ENCODE assay signal across 8 mouse cellular contexts in the genomic region with DNA sequence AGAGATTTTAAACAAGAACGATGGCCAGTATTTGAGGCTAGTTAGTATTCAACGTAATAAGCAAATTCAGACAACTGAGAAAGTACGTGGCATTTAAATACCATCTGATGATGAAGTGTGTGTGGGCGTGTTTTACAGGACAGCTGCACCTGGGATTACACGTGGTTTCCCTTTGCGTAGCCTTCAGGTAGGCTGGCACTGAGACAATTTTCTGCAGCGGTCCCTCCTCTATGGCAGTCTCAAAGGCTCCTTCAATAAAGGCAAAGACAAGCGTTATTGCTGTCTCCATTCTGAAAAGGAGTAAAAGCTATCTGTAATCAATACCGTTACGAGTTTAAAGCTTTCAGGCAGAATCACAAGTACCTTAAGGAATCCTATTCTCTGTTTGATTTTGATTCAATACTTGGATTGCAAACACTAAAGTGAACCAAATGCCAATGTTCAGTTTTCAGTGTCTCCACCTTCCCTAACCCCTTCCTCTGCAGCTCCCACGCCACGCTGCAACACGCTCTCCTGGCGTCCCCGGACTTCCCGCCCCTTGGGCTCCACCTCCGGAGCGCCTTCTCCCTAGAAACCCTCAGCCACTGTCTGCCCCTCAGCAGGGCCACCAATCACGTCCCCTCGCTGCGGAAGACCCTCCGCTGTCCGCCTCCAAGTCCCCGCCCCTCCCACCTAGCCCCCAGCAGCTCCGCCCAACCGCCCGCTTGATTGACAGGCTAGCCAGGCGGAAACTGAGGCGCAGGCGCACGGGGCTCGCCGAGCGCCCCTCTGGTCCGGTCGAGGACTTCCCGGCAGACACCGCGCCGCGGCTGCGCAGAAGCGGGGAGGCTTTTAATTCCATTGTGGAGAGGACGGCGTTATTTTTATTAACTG. TPM values are rescaled to one million over a fixed set of nuclear protein-coding genes. Genes with fewer than 3 reads are reported as not detected.
DNase-seq lines count a peak whose midpoint lies in the region; ATAC-seq and TF ChIP-seq lines count a peak whose summit lies in the region.

A gene (plus strand): TSS at position 756 of the 873 bp plus-strand sequence.

- TF ChIP-seq EP300 in CH12.LX (IDR thresholded peaks at IDR 0.05; ENCODE audit: low read length) = peak; percentile 42; the same call in 1 of the 2 replicates

- H3K9ac ChIP-seq in CH12.LX (ENCODE audit: insufficient read depth, low read depth) = peak within 1 kb of the TSS; percentile 97
- peak within 1 kb of the TSS; percentile 96 for H3K9ac ChIP-seq in forebrain, embryonic 11.5 days (ENCODE audit: low read length)
- H3K9ac ChIP-seq in heart, embryonic 16.5 days (ENCODE audit: low read length) = peak within 1 kb of the TSS; percentile 96
- peak within 1 kb of the TSS; percentile 87 for H3K9ac ChIP-seq in liver, embryonic 15.5 days
- peak within 1 kb of the TSS; percentile 94 for H3K9ac ChIP-seq in neural tube, embryonic 12.5 days

- 2% methylated on average over 45 of the region's 45 CpGs for WGBS in forebrain, embryonic 11.5 days
- 1% methylated on average over 45 of the region's 45 CpGs for WGBS in heart, embryonic 16.5 days
- WGBS in liver, embryonic 15.5 days (ENCODE audit: insufficient replicate concordance) = under 1% methylated on average over 45 of the region's 45 CpGs
- 2% methylated on average over 45 of the region's 45 CpGs for WGBS in neural tube, embryonic 12.5 days

- in situ Hi-C loops in CH12.LX (cut with MboI; ENCODE audit: low pct_ligation_motif_present, low pct_unique_long_range_greater_than_20kb, low sequenced_read_pairs) = no loop called here

- peak within 1 kb of the TSS; percentile 95 for H3K4me2 ChIP-seq in CH12.LX (ENCODE audit: insufficient read depth, low read depth, poor library complexity, severe bottlenecking)
- H3K4me2 ChIP-seq in forebrain, embryonic 11.5 days (ENCODE audit: low read depth, low read length, severe bottlenecking) = peak within 1 kb of the TSS; percentile 78
- peak within 1 kb of the TSS; percentile 94 for H3K4me2 ChIP-seq in heart, embryonic 16.5 days (ENCODE audit: low read depth, low read length)
- H3K4me2 ChIP-seq in liver, embryonic 15.5 days = peak within 1 kb of the TSS; percentile 95
- peak within 1 kb of the TSS; percentile 86 for H3K4me2 ChIP-seq in neural tube, embryonic 12.5 days (replicated peaks)

- peaks cover 0 to 22% of the 10 kb centered on the region in 2 experiments; a peak in 2 of 4 replicates for H3K4me1 ChIP-seq in CH12.LX (ENCODE audit: control insufficient read depth in 1 of 2, insufficient read depth in 2 of 2)
- H3K4me1 ChIP-seq in forebrain, embryonic 11.5 days (replicated peaks; ENCODE audit: control insufficient read depth, insufficient read depth, low read length) = peaks cover 3% of the 10 kb centered on the region; the same call in 1 of the 2 replicates
- peaks cover 33% of the 10 kb centered on the region for H3K4me1 ChIP-seq in heart, embryonic 16.5 days (ENCODE audit: control insufficient read depth, insufficient read depth, low read length)
- H3K4me1 ChIP-seq in liver, embryonic 15.5 days (replicated peaks) = peaks cover 33% of the 10 kb centered on the region
- H3K4me1 ChIP-seq in neural tube, embryonic 12.5 days = peaks cover 33% of the 10 kb centered on the region

- no peaks in the 10 kb centered on the region for H3K27me3 ChIP-seq in CH12.LX (replicated peaks)
- no peaks in the 10 kb centered on the region for H3K27me3 ChIP-seq in forebrain, embryonic 11.5 days (ENCODE audit: control insufficient read depth, insufficient read depth, low read length)
- no peaks in the 10 kb centered on the region for H3K27me3 ChIP-seq in heart, embryonic 16.5 days (ENCODE audit: control insufficient read depth, insufficient read depth, low read length)
- H3K27me3 ChIP-seq in liver, embryonic 15.5 days = no peaks in the 10 kb centered on the region
- no peaks in the 10 kb centered on the region for H3K27me3 ChIP-seq in neural tube, embryonic 12.5 days (replicated peaks)

- no peak for TF ChIP-seq CTCF in CH12.LX (conservative IDR thresholded peaks at IDR 0.05 in 1 of 2, IDR thresholded peaks at IDR 0.05 in 1 of 2; ENCODE audit: low read depth in 2 of 2, low read length in 2 of 2)

- peak within 1 kb of the TSS; percentile 58 to 88 (median 81) for H3K4me3 ChIP-seq in CH12.LX (replicated peaks in 1 of 3; ENCODE audit: low read depth in 2 of 3, low read length in 2 of 3, poor library complexity in 1 of 3)
- peak within 1 kb of the TSS; percentile 93 for H3K4me3 ChIP-seq in forebrain, embryonic 11.5 days (ENCODE audit: low read depth, low read length)
- peak within 1 kb of the TSS; percentile 89 for H3K4me3 ChIP-seq in heart, embryonic 16.5 days (ENCODE audit: low read length)
- peak within 1 kb of the TSS; percentile 92 for H3K4me3 ChIP-seq in liver, embryonic 15.5 days (replicated peaks)
- H3K4me3 ChIP-seq in neural tube, embryonic 12.5 days = peak within 1 kb of the TSS; percentile 98

- peak; percentile 95 for DNase-seq in CH12.LX (ENCODE audit: extremely low read depth)
- peak; percentile 80 for DNase-seq in c-Kit-positive CD71-positive TER-119-negative erythroid progenitor cells, embryonic 14.5 days (ENCODE audit: low read depth)
- DNase-seq in forebrain, embryonic 11.5 days (ENCODE audit: low spot score) = peak; percentile 99
- DNase-seq in kidney, postnatal 36 days = peak; percentile 96 to 98
- DNase-seq in telencephalon, adult 2 months (ENCODE audit: low read depth, low spot score) = peak; percentile 95

- peak; percentile 82 for TF ChIP-seq POLR2A in CH12.LX (IDR thresholded peaks at IDR 0.05; ENCODE audit: low read depth, low read length)

- H3K36me3 ChIP-seq in CH12.LX (replicated peaks in 1 of 2; ENCODE audit: control insufficient read depth in 1 of 2, insufficient read depth in 1 of 2, low read length in 1 of 2) = peaks cover 18 to 27% of the 10 kb centered on the region in 2 experiments
- peaks cover 16% of the 10 kb centered on the region; the same call in 1 of the 2 replicates for H3K36me3 ChIP-seq in forebrain, embryonic 11.5 days (ENCODE audit: control insufficient read depth, insufficient read depth, low read length)
- H3K36me3 ChIP-seq in heart, embryonic 16.5 days (ENCODE audit: control insufficient read depth, insufficient read depth) = peaks cover 13% of the 10 kb centered on the region
- peaks cover 17% of the 10 kb centered on the region; the same call in 1 of the 2 replicates for H3K36me3 ChIP-seq in liver, embryonic 15.5 days (replicated peaks)
- peaks cover 20% of the 10 kb centered on the region for H3K36me3 ChIP-seq in neural tube, embryonic 12.5 days

- dilution Hi-C loops in CH12.LX (cut with MboI; ENCODE audit: extremely low pct_ligation_motif_present, extremely low pct_unique_long_range_greater_than_20kb, low sequenced_read_pairs) = no loop called here

- ATAC-seq in forebrain, embryonic 11.5 days (replicated peaks; ENCODE audit: low FRiP score) = peak; percentile 98
- peak; percentile 99 for ATAC-seq in heart, embryonic 16.5 days (replicated peaks; ENCODE audit: extremely low read depth, insufficient read depth, low FRiP score)
- peak; percentile 92 for ATAC-seq in liver, embryonic 15.5 days (ENCODE audit: insufficient read depth)
- peak; percentile 99 for ATAC-seq in neural tube, embryonic 12.5 days (ENCODE audit: low FRiP score, low read depth)

- no peaks in the 10 kb centered on the region for H3K9me3 ChIP-seq in CH12.LX (replicated peaks; ENCODE audit: low read length)
- no peaks in the 10 kb centered on the region for H3K9me3 ChIP-seq in forebrain, embryonic 11.5 days (ENCODE audit: control insufficient read depth, low read length)
- H3K9me3 ChIP-seq in heart, embryonic 16.5 days (replicated peaks; ENCODE audit: control insufficient read depth, low read length) = no peaks in the 10 kb centered on the region
- H3K9me3 ChIP-seq in liver, embryonic 15.5 days (replicated peaks) = no peaks in the 10 kb centered on the region
- H3K9me3 ChIP-seq in neural tube, embryonic 12.5 days = no peaks in the 10 kb centered on the region

- H3K79me2 ChIP-seq in CH12.LX (replicated peaks; ENCODE audit: control insufficient read depth, extremely low read depth, insufficient read depth, poor library complexity, severe bottlenecking) = peaks cover 40% of the 10 kb centered on the region

- H3K27ac ChIP-seq in CH12.LX (ENCODE audit: insufficient read depth, low read depth) = peak within 1 kb of the TSS; percentile 56
- H3K27ac ChIP-seq in forebrain, embryonic 11.5 days (ENCODE audit: low read depth, low read length) = peak within 1 kb of the TSS; percentile 68
- peak within 1 kb of the TSS; percentile 94 for H3K27ac ChIP-seq in heart, embryonic 16.5 days (ENCODE audit: low read length)
- peak within 1 kb of the TSS; percentile 74 for H3K27ac ChIP-seq in liver, embryonic 15.5 days (replicated peaks)
- H3K27ac ChIP-seq in neural tube, embryonic 12.5 days = peak within 1 kb of the TSS; percentile 85

- no peak for TF ChIP-seq RAD21 in CH12.LX (IDR thresholded peaks at IDR 0.05; ENCODE audit: low read depth, low read length)

TF ChIP-seq in CH12.LX, 34 proteins besides CTCF, POLR2A, EP300 and RAD21 (continues in another document):
- TF ChIP-seq MXI1 (IDR thresholded peaks at IDR 0.05; ENCODE audit: low read depth, low read length) (peak; percentile 99), JUND (conservative IDR thresholded peaks at IDR 0.05; ENCODE audit: low read depth, low read length) (no peak), ZNF384 (IDR thresholded peaks at IDR 0.05; ENCODE audit: low read depth, low read length) (no peak), NELFE (IDR thresholded peaks at IDR 0.05; ENCODE audit: low read depth, low read length) (0 out of 2 replicates have a peak, but pooled peaks have one; percentile 61), ELF1 (IDR thresholded peaks at IDR 0.05; ENCODE audit: low read depth, low read length) (peak; percentile 63), IRF4 (IDR thresholded peaks at IDR 0.05; ENCODE audit: low read depth, low read length) (peak; percentile 31; the same call in 1 of the 2 replicates), ZC3H11A (IDR thresholded peaks at IDR 0.05; ENCODE audit: low read depth, low read length) (no peak), CHD2 (IDR thresholded peaks at IDR 0.05; ENCODE audit: low read length) (no peak), MAFK (IDR thresholded peaks at IDR 0.05; ENCODE audit: insufficient replicate concordance, low read length) (no peak), HCFC1 (IDR thresholded peaks at IDR 0.05; ENCODE audit: low read depth, low read length) (peak; percentile 60), TCF12 (IDR thresholded peaks at IDR 0.05; ENCODE audit: low read depth, low read length) (peak; percentile 28; the same call in 1 of the 2 replicates), TBP (conservative IDR thresholded peaks at IDR 0.05; ENCODE audit: low read depth, low read length) (no peak)

RNA-seq across cellular contexts. Expression of the gene that starts here (rescaled TPM):
- 20.7 and 23.0 TPM in 2 replicates for total RNA-seq in CH12.LX (2012; rRNA removed)
- total RNA-seq in CH12.LX (2014; rRNA removed) = 39.5 and 40.4 TPM in 2 replicates
- polyA plus RNA-seq in CH12.LX (2012; ENCODE audit: insufficient read length, low read depth) = 15.4 and 17.2 TPM in 2 replicates
- polyA plus RNA-seq in forebrain, embryonic 11.5 days (2014; fragmentation: Nextera tagmentation; extraction: Ambion mirVana) = 35.6 and 35.9 TPM in 2 replicates
- polyA plus RNA-seq in heart, embryonic 16.5 days (2015; fragmentation: Nextera tagmentation; extraction: Ambion mirVana) = 11.8 and 12.1 TPM in 2 replicates
- 6.0 and 6.6 TPM in 2 replicates for polyA plus RNA-seq in liver, embryonic 15.5 days (2015; fragmentation: Nextera tagmentation; extraction: Ambion mirVana)
- polyA plus RNA-seq in neural tube, embryonic 12.5 days (2016; fragmentation: Nextera tagmentation; extraction: Ambion mirVana) = 33.8 and 35.2 TPM in 2 replicates

Comparison
In these comparisons a context has a peak if more than half of its experiments do, and no peak if none do; other contexts are left out.
1. Peak in every context shown above with its lines: DNase-seq, ATAC-seq, H3K4me3 ChIP-seq and H3K27ac ChIP-seq.